In the genomic region with DNA sequence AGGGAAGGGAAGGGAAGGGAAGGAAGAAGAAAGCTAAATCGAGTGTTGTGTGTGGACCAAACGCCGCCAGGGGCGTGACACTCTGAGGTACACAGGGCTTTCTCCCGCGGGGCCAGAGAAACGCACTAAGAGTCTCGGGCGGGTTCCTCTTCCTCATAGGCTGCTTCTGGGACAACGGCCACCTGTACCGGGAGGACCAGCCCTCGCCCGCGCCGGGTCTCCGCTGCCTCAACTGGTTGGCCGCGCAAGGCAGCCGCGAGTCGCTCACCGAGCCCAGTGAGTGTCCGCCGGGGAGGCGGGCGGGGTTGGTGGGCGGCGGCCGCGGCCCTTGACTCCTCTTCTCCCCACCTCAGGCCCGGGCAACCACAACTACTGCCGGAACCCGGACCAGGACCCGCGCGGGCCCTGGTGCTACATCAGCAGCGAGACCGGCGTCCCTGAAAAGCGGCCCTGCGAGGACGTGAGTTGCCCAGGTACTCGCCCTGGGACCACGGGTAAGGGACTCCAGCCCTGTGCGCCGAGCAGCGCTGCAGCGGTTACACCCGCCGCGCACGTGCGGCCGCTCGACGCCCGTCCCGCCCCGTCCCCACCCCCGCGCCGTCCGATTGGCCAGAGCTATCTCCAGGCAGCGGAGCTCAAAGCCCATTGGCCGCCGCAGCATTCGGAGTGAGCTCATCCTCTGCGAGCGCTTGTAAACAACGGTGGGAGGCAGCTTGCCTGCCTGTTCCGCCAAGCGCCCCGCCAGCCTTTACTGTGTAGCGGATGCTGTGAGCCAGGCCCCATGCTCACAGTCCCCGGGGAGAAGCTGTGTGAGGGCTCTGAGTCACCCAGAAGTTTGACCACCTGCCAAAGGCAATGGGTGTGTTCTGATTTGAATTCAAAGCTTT, we compare ENCODE assay signal across 8 mouse cellular contexts. TPM values are rescaled to one million over a fixed set of nuclear protein-coding genes. Genes with fewer than 3 reads are reported as not detected.
DNase-seq lines count a peak whose midpoint lies in the region; ATAC-seq and TF ChIP-seq lines count a peak whose summit lies in the region.

No protein-coding gene starts in this region.

- TF ChIP-seq EP300 in liver, postnatal 0 days (IDR thresholded peaks at IDR 0.05; ENCODE audit: low read depth): no peak

- peak; percentile 95 for DNase-seq in ES-CJ7 (ENCODE audit: low read depth, low spot score)
- DNase-seq in cerebellum, adult 11 months: peak; percentile 91
- DNase-seq in forebrain, embryonic 14.5 days (ENCODE audit: low spot score): peak; percentile 98
- DNase-seq in heart, postnatal 14 days: peak; percentile 92 to 93
- peak; percentile 94 for DNase-seq in layer of hippocampus, adult 11-12 months (ENCODE audit: low spot score)
- peak; percentile 91 for DNase-seq in liver, postnatal 0 days

- intact Hi-C loops in heart, postnatal 14 days (cut with DNase I): loop anchor here (2.0 kb wide), 1 partner anchor 41 kb away; no protein-coding TSS in a partner anchor

- H3K9me3 ChIP-seq in forebrain, embryonic 14.5 days (replicated peaks; ENCODE audit: control insufficient read depth, low read length): no peaks in the 10 kb centered on the region
- no peaks in the 10 kb centered on the region for H3K9me3 ChIP-seq in liver, postnatal 0 days (ENCODE audit: low read length)
- H3K9me3 ChIP-seq in neural tube, embryonic 14.5 days (ENCODE audit: control insufficient read depth, low read length): no peaks in the 10 kb centered on the region

- H3K27me3 ChIP-seq in forebrain, embryonic 14.5 days (replicated peaks; ENCODE audit: control insufficient read depth, insufficient read depth, low read length): no peaks in the 10 kb centered on the region
- H3K27me3 ChIP-seq in liver, postnatal 0 days (ENCODE audit: insufficient read depth, low read length): peaks cover 4% of the 10 kb centered on the region; the same call in 1 of the 2 replicates
- no peaks in the 10 kb centered on the region for H3K27me3 ChIP-seq in neural tube, embryonic 14.5 days (ENCODE audit: control insufficient read depth, insufficient read depth, low read length)
- no peaks in the 10 kb centered on the region for H3K27me3 ChIP-seq in testis, adult 2 months (ENCODE audit: control insufficient read depth, insufficient read depth, low read length)

- peak; percentile 99 for ATAC-seq in forebrain, embryonic 14.5 days
- peak; percentile 96 for ATAC-seq in liver, postnatal 0 days
- peak; percentile 98 for ATAC-seq in neural tube, embryonic 14.5 days (ENCODE audit: low read depth)

- H3K4me3 ChIP-seq in forebrain, embryonic 14.5 days (ENCODE audit: low read depth, low read length): peak overlapping the region; percentile 56
- H3K4me3 ChIP-seq in liver, postnatal 0 days (ENCODE audit: low read depth, low read length): peak overlapping the region; percentile 52
- peak overlapping the region; percentile 60 for H3K4me3 ChIP-seq in neural tube, embryonic 14.5 days (ENCODE audit: low read depth, low read length)
- peak overlapping the region; percentile 86 for H3K4me3 ChIP-seq in testis, adult 2 months (ENCODE audit: control insufficient read depth, low read depth, low read length)

- H3K4me2 ChIP-seq in forebrain, embryonic 14.5 days (ENCODE audit: low read length): peak overlapping the region; percentile 100
- peak overlapping the region; percentile 80 for H3K4me2 ChIP-seq in liver, postnatal 0 days (ENCODE audit: low read depth, low read length)
- peak overlapping the region; percentile 100 for H3K4me2 ChIP-seq in neural tube, embryonic 14.5 days (ENCODE audit: low read depth, low read length)

- peak; percentile 26; the same call in 1 of the 2 replicates for TF ChIP-seq CTCF in liver, postnatal 0 days (IDR thresholded peaks at IDR 0.05; ENCODE audit: low read depth)
- TF ChIP-seq CTCF in testis, adult 2 months (IDR thresholded peaks at IDR 0.05; ENCODE audit: control insufficient read depth, insufficient read depth, insufficient replicate concordance, low read depth, low read length): no peak

- H3K27ac ChIP-seq in forebrain, embryonic 14.5 days (ENCODE audit: low read depth, low read length): 0 out of 2 replicates have a peak overlapping the region, but pooled peaks have one; percentile 52
- H3K27ac ChIP-seq in liver, postnatal 0 days (ENCODE audit: low read depth): peak overlapping the region; percentile 77
- H3K27ac ChIP-seq in neural tube, embryonic 14.5 days (ENCODE audit: low read depth, low read length): peak overlapping the region; percentile 62
- H3K27ac ChIP-seq in testis, adult 2 months (ENCODE audit: control insufficient read depth, insufficient read depth, low read depth, low read length): peak overlapping the region; percentile 92

- WGBS in forebrain, embryonic 14.5 days: under 1% methylated on average over 68 of the region's 75 CpGs
- WGBS in liver, postnatal 0 days (ENCODE audit: insufficient replicate concordance): 2% methylated on average over 62 of the region's 75 CpGs
- under 1% methylated on average over 70 of the region's 75 CpGs for WGBS in neural tube, embryonic 14.5 days

- peak; percentile 96 for TF ChIP-seq POLR2A in testis, adult 2 months (IDR thresholded peaks at IDR 0.05; ENCODE audit: control insufficient read depth, low read depth, low read length)

- peaks cover 10% of the 10 kb centered on the region; the same call in 1 of the 2 replicates for H3K36me3 ChIP-seq in forebrain, embryonic 14.5 days (ENCODE audit: control insufficient read depth, insufficient read depth, low read length)
- no peaks in the 10 kb centered on the region for H3K36me3 ChIP-seq in liver, postnatal 0 days (replicated peaks; ENCODE audit: insufficient read depth, low read length)
- 0 out of 2 replicates have a peak, but pooled peaks cover 3% of the 10 kb centered on the region for H3K36me3 ChIP-seq in neural tube, embryonic 14.5 days (ENCODE audit: control insufficient read depth, insufficient read depth, low read length)
- peaks cover 6% of the 10 kb centered on the region for H3K36me3 ChIP-seq in testis, adult 2 months (ENCODE audit: control insufficient read depth, insufficient read depth, low read length)

- H3K9ac ChIP-seq in forebrain, embryonic 14.5 days (ENCODE audit: low read length): peak overlapping the region; percentile 66
- H3K9ac ChIP-seq in liver, postnatal 0 days (replicated peaks): peak overlapping the region; percentile 51
- peak overlapping the region; percentile 68 for H3K9ac ChIP-seq in neural tube, embryonic 14.5 days (replicated peaks; ENCODE audit: low read depth, low read length)

- H3K4me1 ChIP-seq in forebrain, embryonic 14.5 days (ENCODE audit: control insufficient read depth, insufficient read depth, low read length): peaks cover 7% of the 10 kb centered on the region; the same call in 1 of the 2 replicates
- H3K4me1 ChIP-seq in liver, postnatal 0 days (ENCODE audit: insufficient read depth): peaks cover 40% of the 10 kb centered on the region
- H3K4me1 ChIP-seq in neural tube, embryonic 14.5 days (ENCODE audit: control insufficient read depth, insufficient read depth, low read length): peaks cover 10% of the 10 kb centered on the region; the same call in 1 of the 2 replicates
- peaks cover 11% of the 10 kb centered on the region for H3K4me1 ChIP-seq in testis, adult 2 months (ENCODE audit: control insufficient read depth, insufficient read depth, low read length)

RNA-seq across cellular contexts. Expression of gene Pik3ip1, which starts 1.8 kb away (rescaled TPM):
- polyA plus RNA-seq in forebrain, embryonic 14.5 days (2014; fragmentation: Nextera tagmentation; extraction: Ambion mirVana): 27.8 TPM in 2 replicates
- total RNA-seq in heart, postnatal 14 days (2021): 10 to 100 TPM; 34.0 to 39.8 TPM
- 2.4 and 2.5 TPM in 2 replicates for polyA plus RNA-seq in liver, postnatal 0 days (2015; fragmentation: Nextera tagmentation; extraction: Ambion mirVana)
- 24.2 and 29.4 TPM in 2 replicates for polyA plus RNA-seq in neural tube, embryonic 14.5 days (2014; fragmentation: Nextera tagmentation; extraction: Ambion mirVana)
- 146 and 160 TPM in 2 replicates for polyA plus RNA-seq in testis, adult 2 months (2012; rRNA removed)

RNA-seq across cellular contexts. Expression of gene Patz1, which starts 43.3 kb away (rescaled TPM):
- 61.7 and 62.0 TPM in 2 replicates for polyA plus RNA-seq in forebrain, embryonic 14.5 days (2014; fragmentation: Nextera tagmentation; extraction: Ambion mirVana)
- 10 to 100 TPM; 26.6 to 30.4 TPM for total RNA-seq in heart, postnatal 14 days (2021)
- polyA plus RNA-seq in liver, postnatal 0 days (2015; fragmentation: Nextera tagmentation; extraction: Ambion mirVana): 8.6 and 8.8 TPM in 2 replicates
- polyA plus RNA-seq in neural tube, embryonic 14.5 days (2014; fragmentation: Nextera tagmentation; extraction: Ambion mirVana): 42.8 and 55.0 TPM in 2 replicates
- polyA plus RNA-seq in testis, adult 2 months (2012; rRNA removed): 4.9 and 5.8 TPM in 2 replicates

Comparison
In these comparisons a context has a peak if more than half of its experiments do, and no peak if none do; other contexts are left out.
1. Peak in every context shown above with its lines: DNase-seq, ATAC-seq, H3K4me3 ChIP-seq and H3K27ac ChIP-seq.